Mouse (Mus musculus) CH12.LX (cell line): ENCODE data around the gene Hoxd11. TPM values are rescaled to one million over a fixed set of nuclear protein-coding genes. Genes with fewer than 3 reads are reported as not detected.

Source experiments
- DNase-seq: peaks from one replicate; pipeline ENCODE4 v3.0.0-alpha.2; 2013; ENCODE audit errors: extremely low read depth
- H3K27ac ChIP-seq: 2 replicates; pipeline ENCODE4 v1.5.1; 2012; ENCODE audit warnings: low read depth, mild to moderate bottlenecking, control low read depth, moderate library complexity; ENCODE audit not compliant: insufficient read depth
- H3K27me3 ChIP-seq: replicated peaks from 2 replicates; pipeline ENCODE3; 2012; ENCODE audit warnings: inconsistent platforms
- H3K36me3 ChIP-seq, 2 experiments: replicated peaks in 1 of 2; 2 replicates each; pipeline versions ENCODE3 to v1.6.1; 2012; ENCODE audit warnings: inconsistent platforms in 1 of 2, low read length in 1 of 2, mild to moderate bottlenecking in 1 of 2, mixed read lengths in 1 of 2, moderate library complexity in 1 of 2; ENCODE audit not compliant: control insufficient read depth in 1 of 2, insufficient read depth in 1 of 2
- H3K4me1 ChIP-seq, 2 experiments: 2 replicates each; pipeline ENCODE4 v1.6.1; 2012; ENCODE audit warnings: inconsistent platforms in 1 of 2, moderate library complexity in 1 of 2; ENCODE audit not compliant: insufficient read depth in 2 of 2, control insufficient read depth in 1 of 2
- H3K4me2 ChIP-seq: 2 replicates; pipeline ENCODE4 v1.6.1; 2012; ENCODE audit warnings: low read depth, mild to moderate bottlenecking, control low read depth; ENCODE audit not compliant: poor library complexity, insufficient read depth, severe bottlenecking
- H3K4me3 ChIP-seq, 3 experiments: fragments of 150-350 bp in 1 of 3; sonication (generic) in 1 of 3; replicated peaks in 1 of 3; 2 replicates each; pipeline versions ENCODE3 to v1.5.1; 2011 to 2012; ENCODE audit warnings: low read depth in 2 of 3, low read length in 2 of 3, mild to moderate bottlenecking in 2 of 3, moderate library complexity in 2 of 3, control low read depth in 1 of 3, improper control_type of control experiment in 1 of 3, inconsistent platforms in 1 of 3, mixed read lengths in 1 of 3; ENCODE audit not compliant: poor library complexity in 1 of 3
- H3K79me2 ChIP-seq: replicated peaks from 2 replicates; pipeline ENCODE4 v1.6.1; 2012; ENCODE audit warnings: mild to moderate bottlenecking, moderate library complexity; ENCODE audit not compliant: control insufficient read depth, poor library complexity, insufficient read depth, severe bottlenecking; ENCODE audit errors: extremely low read depth
- H3K9ac ChIP-seq: 2 replicates; pipeline ENCODE4 v1.6.1; 2012; ENCODE audit warnings: low read depth, mild to moderate bottlenecking, control low read depth, moderate library complexity; ENCODE audit not compliant: insufficient read depth
- H3K9me3 ChIP-seq: replicated peaks from 2 replicates; pipeline ENCODE3; 2012; ENCODE audit warnings: low read length, inconsistent platforms, mixed read lengths
- CHD1 ChIP-seq: IDR thresholded peaks from 2 replicates; pipeline ENCODE4 v1.6.1; 2012; ENCODE audit warnings: low read depth, low read length, improper control_type of control experiment, inconsistent platforms
- CHD2 ChIP-seq: IDR thresholded peaks from 2 replicates; pipeline ENCODE4 v1.6.1; 2011; ENCODE audit warnings: low read length, improper control_type of control experiment
- CTCF ChIP-seq, 2 experiments: IDR thresholded peaks in 1 of 2; conservative IDR thresholded peaks in 1 of 2; 2 replicates each; pipeline ENCODE4 v1.5.1; 2011 to 2012; ENCODE audit warnings: low read depth in 2 of 2, low read length in 2 of 2, improper control_type of control experiment in 1 of 2, inconsistent platforms in 1 of 2, mild to moderate bottlenecking in 1 of 2, moderate library complexity in 1 of 2
- EP300 ChIP-seq: IDR thresholded peaks from 2 replicates; pipeline ENCODE4 v1.6.1; 2011; ENCODE audit warnings: low read length, improper control_type of control experiment
- GABPA ChIP-seq: IDR thresholded peaks from 2 replicates; pipeline ENCODE4 v1.6.1; 2012; ENCODE audit warnings: low read depth, low read length, improper control_type of control experiment, inconsistent platforms; ENCODE audit not compliant: insufficient replicate concordance
- HCFC1 ChIP-seq: IDR thresholded peaks from 2 replicates; pipeline ENCODE4 v1.6.1; 2012; ENCODE audit warnings: low read depth, mild to moderate bottlenecking, inconsistent platforms, low read length, improper control_type of control experiment
- IRF4 ChIP-seq: IDR thresholded peaks from 2 replicates; pipeline ENCODE4 v1.6.1; 2014; ENCODE audit warnings: low read depth, mild to moderate bottlenecking, inconsistent platforms, low read length, improper control_type of control experiment
- JUN ChIP-seq: IDR thresholded peaks from 2 replicates; pipeline ENCODE4 v1.6.1; 2011; ENCODE audit warnings: low read depth, mild to moderate bottlenecking, low read length, improper control_type of control experiment, moderate library complexity; ENCODE audit not compliant: insufficient read depth
- JUND ChIP-seq: conservative IDR thresholded peaks from 2 replicates; pipeline ENCODE4 v1.6.1; 2011; ENCODE audit warnings: low read depth, low read length, improper control_type of control experiment
- MAX ChIP-seq: IDR thresholded peaks from 2 replicates; pipeline ENCODE4 v1.6.1; 2011; ENCODE audit warnings: low read length, improper control_type of control experiment
- MAZ ChIP-seq: IDR thresholded peaks from 2 replicates; pipeline ENCODE4 v1.6.1; 2012; ENCODE audit warnings: low read depth, mild to moderate bottlenecking, inconsistent platforms, low read length, improper control_type of control experiment, moderate library complexity
- NELFE ChIP-seq: IDR thresholded peaks from 2 replicates; pipeline ENCODE4 v1.6.1; 2011; ENCODE audit warnings: low read depth, low read length, improper control_type of control experiment
- NRF1 ChIP-seq: IDR thresholded peaks from 2 replicates; pipeline ENCODE4 v1.6.1; 2014; ENCODE audit warnings: low read depth, mild to moderate bottlenecking, inconsistent platforms, low read length, improper control_type of control experiment, moderate library complexity
- PAX5 ChIP-seq: IDR thresholded peaks from 2 replicates; pipeline ENCODE4 v1.6.1; 2012; ENCODE audit warnings: low read length, inconsistent platforms, mixed read lengths
- RCOR1 ChIP-seq: conservative IDR thresholded peaks from 2 replicates; pipeline ENCODE4 v1.6.1; 2012; ENCODE audit warnings: low read depth, mild to moderate bottlenecking, inconsistent platforms, low read length, improper control_type of control experiment
- SIN3A ChIP-seq: IDR thresholded peaks from 2 replicates; pipeline ENCODE4 v1.6.1; 2012; ENCODE audit warnings: low read length, improper control_type of control experiment, inconsistent platforms
- TBP ChIP-seq: conservative IDR thresholded peaks from 2 replicates; pipeline ENCODE4 v1.6.1; 2011; ENCODE audit warnings: low read depth, low read length, improper control_type of control experiment
- TCF12 ChIP-seq: IDR thresholded peaks from 2 replicates; pipeline ENCODE4 v1.6.1; 2014; ENCODE audit warnings: low read depth, mild to moderate bottlenecking, inconsistent platforms, low read length, improper control_type of control experiment
- USF2 ChIP-seq: conservative IDR thresholded peaks from 2 replicates; pipeline ENCODE4 v1.6.1; 2011; ENCODE audit warnings: low read depth, low read length, improper control_type of control experiment
- ZMIZ1 ChIP-seq: IDR thresholded peaks from 2 replicates; pipeline ENCODE4 v1.6.1; 2012; ENCODE audit warnings: low read depth, mild to moderate bottlenecking, inconsistent platforms, low read length, improper control_type of control experiment
- ZNF384 ChIP-seq: IDR thresholded peaks from 2 replicates; pipeline ENCODE4 v1.6.1; 2012; ENCODE audit warnings: low read depth, low read length, improper control_type of control experiment, inconsistent platforms
- dilution Hi-C: fragments of 300-500 bp; cut with MboI; formaldehyde crosslinking; loops from 2 replicates; pipeline ENCODE4 v1.14.3; 2020; ENCODE audit warnings: low sequenced_read_pairs; ENCODE audit not compliant: extremely low pct_unique_long_range_greater_than_20kb, extremely low pct_ligation_motif_present
- in situ Hi-C: fragments of 300-500 bp; cut with MboI; formaldehyde crosslinking; loops from 3 replicates; pipeline ENCODE4 v1.14.3; 2019; ENCODE audit warnings: low sequenced_read_pairs, low pct_ligation_motif_present, low pct_unique_long_range_greater_than_20kb, mixed read lengths
- polyA plus RNA-seq: library from polyadenylated mRNA; unstranded; fragments of >175 nt; gene quantifications from 2 replicates; pipeline ENCODE4 v1.2.1, GENCODE M21; 2012; ENCODE audit warnings: low read depth; ENCODE audit not compliant: insufficient read length
- total RNA-seq, 2 experiments: library from RNA; depleted of rRNA; stranded (reverse); fragments of 300-350 nt in 1 of 2; fragments of >200 nt in 1 of 2; gene quantifications; 2 replicates each; pipeline ENCODE4 v1.2.3; 2012 to 2014

The Hoxd11 gene
- total and polyA plus RNA-seq, 3 experiments: not detected

DNA sequence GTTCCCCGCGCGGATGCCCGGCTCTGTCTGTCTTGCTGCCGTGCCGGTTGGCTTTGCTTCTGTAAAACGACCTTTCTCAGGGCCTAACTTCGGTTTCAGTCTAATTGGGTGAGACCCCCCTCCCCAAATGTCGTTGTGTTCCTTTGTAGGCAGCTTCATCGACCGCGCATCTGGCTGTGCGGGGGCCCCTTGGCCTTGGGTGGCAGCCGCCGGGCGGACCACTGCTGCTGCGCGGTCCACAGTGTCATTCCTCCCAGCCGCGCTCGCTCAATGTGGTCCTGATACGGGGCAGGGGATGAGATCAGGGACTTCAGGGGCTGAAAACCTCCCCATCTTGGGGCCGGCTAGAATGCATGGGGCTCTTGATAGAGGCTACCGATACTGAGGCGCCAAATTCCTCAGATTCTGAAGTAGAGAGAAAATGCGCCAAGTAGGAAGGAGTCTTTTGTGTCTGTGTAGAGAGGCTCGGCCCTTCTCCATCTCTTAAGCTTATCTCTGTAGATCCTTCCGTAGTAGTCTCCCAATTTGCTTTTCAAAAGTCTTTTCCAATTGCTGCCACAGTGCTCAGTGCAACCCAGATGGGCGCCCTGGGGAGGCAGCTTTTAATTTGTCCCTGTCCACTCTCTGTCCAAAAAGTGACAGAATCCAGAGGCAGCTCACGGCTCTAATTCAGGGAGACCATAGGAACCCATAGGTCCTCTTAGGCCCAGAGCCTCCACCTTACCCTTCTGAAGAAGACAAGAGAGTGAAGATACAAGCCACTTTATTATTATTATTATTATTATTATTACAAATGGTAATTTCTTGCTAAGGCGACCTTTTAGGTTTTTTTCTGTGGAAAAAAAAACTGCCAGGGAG, 8.6 kb downstream of the Hoxd11 start:
- in situ Hi-C loops: loop anchor here (25.0 kb wide), 1 partner anchor 624 kb away; no protein-coding TSS in a partner anchor
- no peak overlapping the region for H3K4me3 ChIP-seq
- peaks cover 20% of the 10 kb centered on the region for H3K9me3 ChIP-seq
- dilution Hi-C loops: no loop called here
- H3K9ac ChIP-seq: no peak overlapping the region
- H3K27me3 ChIP-seq: no peaks in the 10 kb centered on the region
- no peak for DNase-seq
- TF ChIP-seq TCF12: no peak
- no peak for TF ChIP-seq CHD1
- no peak for TF ChIP-seq NELFE
- H3K4me1 ChIP-seq: no peaks in the 10 kb centered on the region
- no peak overlapping the region for H3K27ac ChIP-seq
- no peaks in the 10 kb centered on the region for H3K36me3 ChIP-seq
- no peaks in the 10 kb centered on the region for H3K79me2 ChIP-seq
- H3K4me2 ChIP-seq: no peak overlapping the region

DNA sequence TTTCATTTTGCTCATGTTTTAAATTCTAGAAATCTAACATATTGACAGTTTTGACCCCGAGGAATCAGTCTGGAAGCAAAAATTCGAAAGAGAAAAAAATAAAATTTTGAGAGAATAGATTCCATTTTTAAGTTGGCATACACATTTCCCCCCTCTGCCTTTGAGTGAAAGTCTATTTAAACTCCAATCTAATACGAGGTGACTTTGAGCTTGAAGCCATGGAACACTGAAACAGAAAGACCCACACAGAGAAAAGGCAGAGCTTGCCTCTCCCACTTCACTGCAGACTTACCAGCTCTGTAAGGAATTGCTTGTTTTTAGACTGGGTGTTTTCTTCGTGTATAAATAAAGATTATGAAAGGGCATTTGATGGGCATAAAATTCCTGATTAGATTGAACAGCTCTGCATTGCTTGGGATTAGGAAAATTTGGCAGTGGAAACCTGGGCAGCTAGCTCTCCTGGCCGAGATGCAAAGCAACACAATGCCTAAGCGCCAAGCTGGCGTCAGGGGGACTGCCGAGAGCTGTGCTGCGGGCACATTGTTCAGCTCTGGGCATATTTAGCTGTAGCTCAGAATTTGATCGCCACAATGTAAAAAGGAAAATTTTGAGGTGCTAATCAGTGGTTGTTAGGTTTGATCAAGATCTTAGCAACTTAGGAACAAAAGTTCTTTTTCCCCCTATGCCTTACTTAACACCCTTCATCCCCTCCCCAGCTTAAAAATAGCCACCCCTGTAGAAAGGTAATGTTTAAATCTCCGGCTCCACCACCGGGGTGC, 9.6 kb downstream of the Hoxd11 start:
- H3K9ac ChIP-seq: no peak overlapping the region
- TF ChIP-seq TBP: no peak
- no peak for TF ChIP-seq IRF4
- TF ChIP-seq SIN3A: no peak
- TF ChIP-seq USF2: no peak
- no peak for TF ChIP-seq EP300
- no peak for TF ChIP-seq JUND
- no peak for TF ChIP-seq CHD2
- TF ChIP-seq ZMIZ1: no peak
- no peak for TF ChIP-seq NRF1
- TF ChIP-seq PAX5: no peak
- no peak for TF ChIP-seq MAZ
- no peak for TF ChIP-seq TCF12
- no peak for TF ChIP-seq CHD1
- TF ChIP-seq HCFC1: no peak
- no peak for TF ChIP-seq ZNF384
- no peak for TF ChIP-seq JUN
- TF ChIP-seq MAX: no peak
- no peak for TF ChIP-seq RCOR1
- no peak for TF ChIP-seq CTCF (conservative IDR thresholded peaks at IDR 0.05 in 1 of 2, IDR thresholded peaks at IDR 0.05 in 1 of 2; ENCODE audit: low read depth in 2 of 2, low read length in 2 of 2)
- TF ChIP-seq GABPA: no peak
- no peaks in the 10 kb centered on the region for H3K27me3 ChIP-seq
- H3K79me2 ChIP-seq: no peaks in the 10 kb centered on the region
- H3K4me2 ChIP-seq: no peak overlapping the region
- no peaks in the 10 kb centered on the region for H3K36me3 ChIP-seq
- in situ Hi-C loops: loop anchor here (25.0 kb wide), 1 partner anchor 623 kb away; no protein-coding TSS in a partner anchor
- H3K9me3 ChIP-seq: peaks cover 15% of the 10 kb centered on the region
- H3K4me1 ChIP-seq: no peaks in the 10 kb centered on the region
- H3K27ac ChIP-seq: no peak overlapping the region
- no peak overlapping the region for H3K4me3 ChIP-seq
- DNase-seq: no peak
- dilution Hi-C loops: no loop called here
